Mouse (Mus musculus) hindbrain, embryonic 14.5 days (tissue): Measurements from ENCODE around the gene Acap1. TPM values are rescaled to one million over a fixed set of nuclear protein-coding genes. Genes with fewer than 3 reads are reported as not detected.

Experiments
- ATAC-seq: fragments of 200-750 bp; cut with Nextera tagmentation; 2 replicates; pipeline ENCODE4 v1.8.0; 2017; ENCODE audit warnings: moderate number of reproducible peaks, mild to moderate bottlenecking, moderate TSS enrichment, moderate library complexity; ENCODE audit not compliant: low FRiP score
- DNase-seq: peaks from one replicate; pipeline ENCODE4 v3.0.0-alpha.2; 2015; ENCODE audit warnings: low spot score
- H3K27ac ChIP-seq: fragments of 300-500 bp; sonication (generic); 2 replicates; pipeline ENCODE4 v1.5.1; 2014; ENCODE audit warnings: mild to moderate bottlenecking, moderate library complexity
- H3K27me3 ChIP-seq: fragments of 300-500 bp; sonication (generic); 2 replicates; pipeline ENCODE4 v1.6.1; 2014; ENCODE audit warnings: mild to moderate bottlenecking, low read length, mixed read lengths; ENCODE audit not compliant: control insufficient read depth, insufficient read depth
- H3K36me3 ChIP-seq: fragments of 300-500 bp; sonication (generic); replicated peaks from 2 replicates; pipeline ENCODE4 v1.6.1; 2014; ENCODE audit not compliant: control insufficient read depth, insufficient read depth
- H3K4me1 ChIP-seq: fragments of 300-500 bp; sonication (generic); replicated peaks from 2 replicates; pipeline ENCODE4 v1.6.1; 2014; ENCODE audit warnings: antibody characterized with exemption, low read length, mixed read lengths; ENCODE audit not compliant: control insufficient read depth, insufficient read depth
- H3K4me2 ChIP-seq: fragments of 300-500 bp; sonication (generic); replicated peaks from 2 replicates; pipeline ENCODE4 v1.6.1; 2014; ENCODE audit warnings: mild to moderate bottlenecking, moderate library complexity
- H3K4me3 ChIP-seq: fragments of 300-500 bp; sonication (generic); replicated peaks from 2 replicates; pipeline ENCODE4 v1.5.1; 2014; ENCODE audit warnings: mild to moderate bottlenecking, low read length
- H3K9ac ChIP-seq: fragments of 300-500 bp; sonication (generic); 2 replicates; pipeline ENCODE4 v1.6.1; 2014
- H3K9me3 ChIP-seq: fragments of 300-500 bp; sonication (generic); 2 replicates; pipeline ENCODE4 v1.6.1; 2016; ENCODE audit warnings: low read length; ENCODE audit not compliant: control insufficient read depth
- WGBS: fragments of 180-500 bp; shearing (Covaris S2); extraction: QIAGEN DNeasy Blood & Tissue Kit; methylation state at CpG from one replicate; pipeline ENCODE4 v1.1.7; 2014; 5-methylcytosine and 5-hydroxymethylcytosine counted together
- polyA plus RNA-seq: library from polyadenylated mRNA; unstranded; fragments of >200 nt; fragmentation: Nextera tagmentation; extraction: Ambion mirVana; gene quantifications from 2 replicates; pipeline ENCODE4 v1.2.1, GENCODE M21; 2014

Gene Acap1
- polyA plus RNA-seq, 1 experiment from 2014 or later = 0.33 TPM

- H3K27me3 ChIP-seq = no peaks in the 10 kb centered on the region
- H3K4me3 ChIP-seq = no peak overlapping the region
- no peaks in the 10 kb centered on the region for H3K9me3 ChIP-seq
- no peak for ATAC-seq
- WGBS = 96% methylated on average over 17 of the region's 17 CpGs
- H3K4me2 ChIP-seq = no peak overlapping the region
- H3K4me1 ChIP-seq = peaks cover 18% of the 10 kb centered on the region
- H3K27ac ChIP-seq = no peak overlapping the region
- no peak for DNase-seq
- H3K9ac ChIP-seq = no peak overlapping the region
- peaks cover 88% of the 10 kb centered on the region for H3K36me3 ChIP-seq
Measured at GRCm38 (mm10) chr11:69910781-69911560, 15.6 kb upstream of the Acap1 start.

GRCm38 (mm10) chr11:69910177-69910576, 14.8 kb upstream of the Acap1 start:
- no peak for ATAC-seq
- no peaks in the 10 kb centered on the region for H3K27me3 ChIP-seq
- peaks cover 16% of the 10 kb centered on the region for H3K4me1 ChIP-seq
- H3K36me3 ChIP-seq = peaks cover 88% of the 10 kb centered on the region
- 94% methylated on average over 8 of the region's 8 CpGs for WGBS
- no peak overlapping the region for H3K4me2 ChIP-seq
- H3K27ac ChIP-seq = no peak overlapping the region
- no peak overlapping the region for H3K4me3 ChIP-seq
- no peaks in the 10 kb centered on the region for H3K9me3 ChIP-seq
- no peak for DNase-seq
- no peak overlapping the region for H3K9ac ChIP-seq

- DNase-seq (no peak), ATAC-seq (no peak)
- peaks cover 6% of the 10 kb centered on the region; the same call in 1 of the 2 replicates for H3K4me1 ChIP-seq
- H3K36me3 ChIP-seq = peaks cover 92% of the 10 kb centered on the region
- no peak overlapping the region for H3K27ac ChIP-seq
- 92% methylated on average over 5 of the region's 5 CpGs for WGBS
- no peak overlapping the region for H3K4me2 ChIP-seq
- H3K27me3 ChIP-seq = no peaks in the 10 kb centered on the region
- no peak overlapping the region for H3K4me3 ChIP-seq
- H3K9ac ChIP-seq = no peak overlapping the region
- no peaks in the 10 kb centered on the region for H3K9me3 ChIP-seq
Measured at GRCm38 (mm10) chr11:69909174-69909573, 13.8 kb upstream of the Acap1 start.

- no peak overlapping the region for H3K4me3 ChIP-seq
- ATAC-seq = no peak
- H3K9me3 ChIP-seq = no peaks in the 10 kb centered on the region
- H3K36me3 ChIP-seq = peaks cover 98% of the 10 kb centered on the region
- peaks cover 6% of the 10 kb centered on the region; the same call in 1 of the 2 replicates for H3K4me1 ChIP-seq
- no peak overlapping the region for H3K9ac ChIP-seq
- H3K4me2 ChIP-seq = no peak overlapping the region
- DNase-seq = no peak
- no peak overlapping the region for H3K27ac ChIP-seq
- H3K27me3 ChIP-seq = no peaks in the 10 kb centered on the region
- WGBS = 93% methylated on average over 11 of the region's 11 CpGs
Measured at GRCm38 (mm10) chr11:69908645-69909044, 13.3 kb upstream of the Acap1 start.

GRCm38 (mm10) chr11:69904311-69904710, 9.0 kb upstream of the Acap1 start:
- peaks cover 58% of the 10 kb centered on the region for H3K36me3 ChIP-seq
- H3K4me1 ChIP-seq = peaks cover 21% of the 10 kb centered on the region
- no peak overlapping the region for H3K4me3 ChIP-seq
- ATAC-seq (no peak), DNase-seq (no peak)
- H3K9me3 ChIP-seq = no peaks in the 10 kb centered on the region
- H3K27ac ChIP-seq = no peak overlapping the region
- 95% methylated on average over 9 of the region's 9 CpGs for WGBS
- no peak overlapping the region for H3K4me2 ChIP-seq
- H3K9ac ChIP-seq = no peak overlapping the region
- H3K27me3 ChIP-seq = no peaks in the 10 kb centered on the region

GRCm38 (mm10) chr11:69902972-69903371, 7.6 kb upstream of the Acap1 start:
- WGBS = 81% methylated on average over 13 of the region's 13 CpGs
- DNase-seq (no peak), ATAC-seq (no peak)
- no peaks in the 10 kb centered on the region for H3K9me3 ChIP-seq
- peak overlapping the region; percentile 99 for H3K9ac ChIP-seq
- no peaks in the 10 kb centered on the region for H3K27me3 ChIP-seq
- peaks cover 29% of the 10 kb centered on the region for H3K4me1 ChIP-seq
- peak overlapping the region; percentile 93 for H3K4me3 ChIP-seq
- H3K4me2 ChIP-seq = peak overlapping the region; percentile 98
- H3K27ac ChIP-seq = no peak overlapping the region
- H3K36me3 ChIP-seq = peaks cover 44% of the 10 kb centered on the region

GRCm38 (mm10) chr11:69901993-69902392, 6.7 kb upstream of the Acap1 start:
- H3K4me1 ChIP-seq = peaks cover 29% of the 10 kb centered on the region
- H3K4me3 ChIP-seq = peak overlapping the region; percentile 93
- H3K27me3 ChIP-seq = no peaks in the 10 kb centered on the region
- peak overlapping the region; percentile 99 for H3K9ac ChIP-seq
- H3K9me3 ChIP-seq = no peaks in the 10 kb centered on the region
- H3K27ac ChIP-seq = peak overlapping the region; percentile 99
- peaks cover 34% of the 10 kb centered on the region for H3K36me3 ChIP-seq
- WGBS = under 1% methylated on average over 38 of the region's 39 CpGs
- ATAC-seq (0 out of 2 replicates have a peak, but pooled peaks have one; percentile 0), DNase-seq (no peak)
- peak overlapping the region; percentile 98 for H3K4me2 ChIP-seq

- DNase-seq (peak; percentile 95), ATAC-seq (peak; percentile 83)
- no peaks in the 10 kb centered on the region for H3K27me3 ChIP-seq
- H3K9ac ChIP-seq = peak overlapping the region; percentile 99
- H3K36me3 ChIP-seq = peaks cover 29% of the 10 kb centered on the region
- H3K4me1 ChIP-seq = peaks cover 29% of the 10 kb centered on the region
- H3K4me3 ChIP-seq = peak overlapping the region; percentile 93
- no peaks in the 10 kb centered on the region for H3K9me3 ChIP-seq
- H3K4me2 ChIP-seq = peak overlapping the region; percentile 98
- under 1% methylated on average over 42 of the region's 42 CpGs for WGBS
- peak overlapping the region; percentile 99 for H3K27ac ChIP-seq
Measured at GRCm38 (mm10) chr11:69901406-69901846, 6.1 kb upstream of the Acap1 start.

- Histone ChIP-seq H3K4me1 (peaks cover 29% of the 10 kb centered on the region), H3K4me2 (peak within 1 kb of the TSS; percentile 98), H3K36me3 (peaks cover 22% of the 10 kb centered on the region), H3K4me3 (peak within 1 kb of the TSS; percentile 93), H3K27me3 (no peaks in the 10 kb centered on the region), H3K9me3 (no peaks in the 10 kb centered on the region), H3K27ac (peak within 1 kb of the TSS; percentile 99), H3K9ac (peak within 1 kb of the TSS; percentile 99)
- WGBS = under 1% methylated on average over 38 of the region's 38 CpGs
- peak; percentile 91 for DNase-seq
- ATAC-seq = peak; percentile 92
Measured at GRCm38 (mm10) chr11:69900471-69901405, 5.4 kb upstream of the Acap1 start, which contains the start of the genes 2810408A11Rik and Neurl4. Gene 2810408A11Rik (minus strand): TSS chr11:69900987. Gene Neurl4 (plus strand): TSS chr11:69901072.
